Mouse (Mus musculus) stomach, embryonic 14.5 days (tissue): ENCODE measurements at regions not wholly inside any gene's neighbourhood (a gene's known extent, or its start where the extent isn't known, plus 50 kb on each side); places are given as distances from the start of the nearest gene placed in this dataset.

Experiments used
- ATAC-seq: fragments of 200-750 bp; cut with Nextera tagmentation; 2 replicates; pipeline ENCODE4 v1.8.0; 2017; ENCODE audit warnings: low read depth, moderate TSS enrichment; ENCODE audit not compliant: insufficient number of reproducible peaks, insufficient read depth, low FRiP score
- H3K27ac ChIP-seq: fragments of 300-500 bp; sonication (generic); 2 replicates; pipeline ENCODE4 v1.5.1; 2014; ENCODE audit warnings: mild to moderate bottlenecking, low read length, moderate library complexity, mixed read lengths
- H3K27me3 ChIP-seq: fragments of 300-500 bp; sonication (generic); 2 replicates; pipeline ENCODE4 v1.6.1; 2014; ENCODE audit warnings: low read length, control low read depth, mixed read lengths; ENCODE audit not compliant: control insufficient read depth, insufficient read depth
- H3K36me3 ChIP-seq: fragments of 300-500 bp; sonication (generic); 2 replicates; pipeline ENCODE4 v1.6.1; 2014; ENCODE audit warnings: mild to moderate bottlenecking, control low read depth, low read length, moderate library complexity, mixed read lengths; ENCODE audit not compliant: control insufficient read depth, insufficient read depth
- H3K4me1 ChIP-seq: fragments of 300-500 bp; sonication (generic); 2 replicates; pipeline ENCODE4 v1.6.1; 2014; ENCODE audit warnings: low read length, control low read depth, mixed read lengths; ENCODE audit not compliant: control insufficient read depth, insufficient read depth
- H3K4me2 ChIP-seq: fragments of 300-500 bp; sonication (generic); replicated peaks from 2 replicates; pipeline ENCODE4 v1.6.1; 2014; ENCODE audit warnings: low read depth, low read length, control low read depth
- H3K4me3 ChIP-seq: fragments of 300-500 bp; sonication (generic); 2 replicates; pipeline ENCODE4 v1.5.1; 2014; ENCODE audit warnings: low read depth, low read length, control low read depth
- H3K9ac ChIP-seq: fragments of 300-500 bp; sonication (generic); replicated peaks from 2 replicates; pipeline ENCODE4 v1.6.1; 2014; ENCODE audit warnings: low read depth, mild to moderate bottlenecking, control low read depth, low read length, moderate library complexity, mixed read lengths
- H3K9me3 ChIP-seq: fragments of 300-500 bp; sonication (generic); 2 replicates; pipeline ENCODE4 v1.6.1; 2016; ENCODE audit warnings: low read depth, low read length, control low read depth; ENCODE audit not compliant: control insufficient read depth
- WGBS: fragments of 180-500 bp; shearing (Covaris S2); extraction: QIAGEN DNeasy Blood & Tissue Kit; methylation state at CpG from one replicate; pipeline ENCODE4 v1.1.7; 2014; 5-methylcytosine and 5-hydroxymethylcytosine counted together

DNA sequence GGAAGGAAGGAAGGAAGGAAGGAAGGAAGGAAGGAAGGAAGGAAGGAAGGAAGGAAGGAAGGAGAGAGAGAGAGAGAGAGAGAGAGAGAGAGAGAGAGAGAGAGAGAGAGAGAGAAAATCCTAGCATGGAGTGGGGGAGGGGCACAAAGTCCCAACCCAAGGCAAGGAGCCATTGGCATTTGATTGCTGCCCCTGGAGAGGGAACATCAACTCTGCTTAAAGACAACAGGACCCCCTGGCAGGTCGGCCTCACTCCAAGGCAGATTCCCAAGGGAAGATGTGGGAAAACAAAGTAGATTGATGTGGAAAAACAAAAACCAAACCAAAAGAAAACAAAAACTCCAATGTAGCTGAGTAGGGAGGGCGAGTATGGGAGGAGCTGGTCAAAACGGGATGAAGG, 49.9 kb upstream of the Fzd10 start:
- H3K9me3 ChIP-seq: peaks cover 2% of the 10 kb centered on the region; the same call in 1 of the 2 replicates
- no peak overlapping the region for H3K4me2 ChIP-seq
- 37% methylated on average over 3 of the region's 3 CpGs for WGBS
- no peak overlapping the region for H3K27ac ChIP-seq
- peaks cover 3% of the 10 kb centered on the region; the same call in 1 of the 2 replicates for H3K27me3 ChIP-seq
- no peak for ATAC-seq
- H3K4me1 ChIP-seq: no peaks in the 10 kb centered on the region
- no peak overlapping the region for H3K9ac ChIP-seq
- H3K36me3 ChIP-seq: no peaks in the 10 kb centered on the region
- H3K4me3 ChIP-seq: no peak overlapping the region

DNA sequence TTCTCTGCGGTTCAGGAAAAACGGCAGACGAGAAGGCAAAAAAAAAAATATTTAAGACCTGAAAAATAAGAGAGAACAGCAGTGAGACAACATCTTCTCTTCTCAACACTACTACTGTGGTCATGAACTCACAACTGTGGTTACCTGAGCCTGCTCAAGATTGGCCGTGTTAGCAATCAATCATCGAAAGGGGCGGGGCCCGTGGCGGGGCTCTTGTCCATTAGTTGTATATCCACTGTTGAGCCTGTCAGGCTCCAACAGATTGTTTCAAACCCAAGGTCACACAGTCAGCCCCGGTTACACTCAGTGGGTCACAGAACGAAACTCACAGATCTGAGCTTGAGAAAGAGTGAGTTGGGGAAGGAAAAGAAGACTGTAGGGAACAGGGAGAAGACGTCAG, 50.8 kb upstream of the Fzd10 start:
- H3K9ac ChIP-seq: no peak overlapping the region
- H3K9me3 ChIP-seq: peaks cover 2% of the 10 kb centered on the region; the same call in 1 of the 2 replicates
- H3K27me3 ChIP-seq: peaks cover 3% of the 10 kb centered on the region; the same call in 1 of the 2 replicates
- H3K4me2 ChIP-seq: no peak overlapping the region
- 82% methylated on average over 11 of the region's 11 CpGs for WGBS
- no peaks in the 10 kb centered on the region for H3K4me1 ChIP-seq
- H3K27ac ChIP-seq: no peak overlapping the region
- no peak overlapping the region for H3K4me3 ChIP-seq
- no peak for ATAC-seq
- H3K36me3 ChIP-seq: no peaks in the 10 kb centered on the region

GRCm38 (mm10) chr5:128542049-128542448, 58.6 kb upstream of the Fzd10 start:
- Histone ChIP-seq H3K9ac (no peak overlapping the region), H3K9me3 (no peaks in the 10 kb centered on the region), H3K27me3 (no peaks in the 10 kb centered on the region), H3K36me3 (no peaks in the 10 kb centered on the region), H3K4me1 (no peaks in the 10 kb centered on the region), H3K4me2 (no peak overlapping the region), H3K4me3 (no peak overlapping the region), H3K27ac (no peak overlapping the region)
- WGBS: 12% methylated on average over 10 of the region's 10 CpGs
- no peak for ATAC-seq

DNA sequence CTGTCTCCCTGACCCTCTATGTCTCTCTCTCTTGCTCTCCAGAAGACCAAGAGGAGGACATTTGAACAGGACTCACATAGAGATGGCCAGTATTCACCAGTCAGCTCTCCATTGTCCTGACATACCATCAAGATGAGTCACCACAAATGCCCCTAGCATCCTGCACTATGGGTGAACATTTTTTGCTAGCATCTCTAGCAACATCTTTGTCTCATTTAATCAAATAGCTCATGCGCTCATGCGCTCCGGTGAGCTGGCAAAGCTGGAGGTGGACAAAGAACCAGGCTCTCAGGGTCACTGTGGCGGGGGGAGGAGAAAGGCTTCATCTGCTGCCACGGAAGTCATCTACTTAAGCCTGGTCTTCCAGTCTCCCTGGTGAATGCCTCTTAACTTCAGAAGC, 62.0 kb upstream of the Fzd10 start:
- H3K9me3 ChIP-seq: no peaks in the 10 kb centered on the region
- no peaks in the 10 kb centered on the region for H3K4me1 ChIP-seq
- H3K36me3 ChIP-seq: no peaks in the 10 kb centered on the region
- no peak overlapping the region for H3K4me3 ChIP-seq
- H3K4me2 ChIP-seq: no peak overlapping the region
- 81% methylated on average over 5 of the region's 5 CpGs for WGBS
- H3K27ac ChIP-seq: no peak overlapping the region
- ATAC-seq: no peak
- H3K9ac ChIP-seq: no peak overlapping the region
- no peaks in the 10 kb centered on the region for H3K27me3 ChIP-seq

GRCm38 (mm10) chr5:128537218-128537617, 63.4 kb upstream of the Fzd10 start:
- Histone ChIP-seq H3K36me3 (no peaks in the 10 kb centered on the region), H3K9ac (no peak overlapping the region), H3K4me2 (no peak overlapping the region), H3K4me1 (no peaks in the 10 kb centered on the region), H3K4me3 (no peak overlapping the region), H3K9me3 (no peaks in the 10 kb centered on the region), H3K27me3 (no peaks in the 10 kb centered on the region), H3K27ac (no peak overlapping the region)
- no peak for ATAC-seq
- WGBS: 57% methylated on average over 12 of the region's 12 CpGs

GRCm38 (mm10) chr5:128536393-128536792, 64.3 kb upstream of the Fzd10 start:
- no peak overlapping the region for H3K27ac ChIP-seq
- no peak overlapping the region for H3K4me2 ChIP-seq
- H3K9ac ChIP-seq: no peak overlapping the region
- no peaks in the 10 kb centered on the region for H3K9me3 ChIP-seq
- no peaks in the 10 kb centered on the region for H3K4me1 ChIP-seq
- no peak for ATAC-seq
- H3K36me3 ChIP-seq: no peaks in the 10 kb centered on the region
- no peaks in the 10 kb centered on the region for H3K27me3 ChIP-seq
- H3K4me3 ChIP-seq: no peak overlapping the region
- WGBS: 30% methylated on average over 8 of the region's 8 CpGs

GRCm38 (mm10) chr5:128527241-128527640, 73.4 kb upstream of the Fzd10 start:
- Histone ChIP-seq H3K9me3 (no peaks in the 10 kb centered on the region), H3K9ac (no peak overlapping the region), H3K4me3 (no peak overlapping the region), H3K4me2 (no peak overlapping the region), H3K27ac (no peak overlapping the region), H3K4me1 (no peaks in the 10 kb centered on the region; the same call in 1 of the 2 replicates), H3K36me3 (no peaks in the 10 kb centered on the region), H3K27me3 (no peaks in the 10 kb centered on the region)
- ATAC-seq: no peak
- 20% methylated on average over 8 of the region's 9 CpGs for WGBS

- H3K4me2 ChIP-seq: no peak overlapping the region
- no peak overlapping the region for H3K27ac ChIP-seq
- WGBS: 76% methylated on average over 5 of the region's 5 CpGs
- no peak overlapping the region for H3K9ac ChIP-seq
- no peaks in the 10 kb centered on the region for H3K9me3 ChIP-seq
- no peaks in the 10 kb centered on the region for H3K36me3 ChIP-seq
- ATAC-seq: no peak
- no peaks in the 10 kb centered on the region; the same call in 1 of the 2 replicates for H3K4me1 ChIP-seq
- H3K27me3 ChIP-seq: no peaks in the 10 kb centered on the region
- H3K4me3 ChIP-seq: no peak overlapping the region
These were observed 74.2 kb upstream of the Fzd10 start for GRCm38 (mm10) chr5:128526432-128526831.
